Mouse (Mus musculus): ENCODE data around the gene Ehd4. TPM values are rescaled to one million over a fixed set of nuclear protein-coding genes. Genes with fewer than 3 reads are reported as not detected.

Gene Ehd4
- polyA plus RNA-seq, 1 experiment, result 101 TPM

DNA sequence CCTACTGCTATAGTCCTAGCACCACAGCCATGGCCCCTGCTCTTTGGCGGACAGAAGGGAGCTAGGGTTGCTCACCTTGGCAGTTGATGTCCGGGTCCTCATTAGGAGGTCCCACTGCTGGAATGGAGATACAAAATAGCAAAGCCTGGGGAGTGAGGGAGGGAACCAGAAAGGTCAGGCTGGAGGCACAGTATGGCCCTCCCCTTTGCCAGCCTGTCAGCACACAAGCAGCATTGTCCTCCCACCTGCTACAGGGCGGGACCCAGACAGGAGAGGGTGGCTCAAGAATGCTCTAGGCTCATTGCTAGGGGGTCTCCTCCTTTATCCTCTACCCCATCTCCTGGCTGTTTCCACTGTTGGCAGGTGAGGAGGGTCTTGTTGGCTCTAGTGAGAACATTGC is 68.4 kb downstream of the Ehd4 start:
- Histone ChIP-seq H3K27me3 (ENCODE audit: control insufficient read depth, insufficient read depth, insufficient read length) (no peaks in the 10 kb centered on the region), H3K4me3 (no peak overlapping the region), H3K79me2 (ENCODE audit: control insufficient read depth, insufficient read depth) (no peaks in the 10 kb centered on the region), H3ac (ENCODE audit: control insufficient read depth, insufficient read length) (no peak overlapping the region), H3K4me2 (ENCODE audit: low read depth) (peak overlapping the region; percentile 6), H3K36me3 (ENCODE audit: control insufficient read depth, insufficient read depth) (peaks cover 5% of the 10 kb centered on the region)
- TF ChIP-seq POLR2A (IDR thresholded peaks at IDR 0.05; ENCODE audit: insufficient read length, low read depth) (no peak), MYOG (IDR thresholded peaks at IDR 0.05; ENCODE audit: control insufficient read depth in 1 of 3, insufficient read depth in 1 of 3, insufficient read length in 2 of 3, low read depth in 2 of 3) (peak in 1 of 3 experiments; percentile 62), POLR2AphosphoS2 (IDR thresholded peaks at IDR 0.05; ENCODE audit: insufficient read length, low read depth) (peak; percentile 66), SRF (IDR thresholded peaks at IDR 0.05; ENCODE audit: control insufficient read depth, insufficient read length, low read depth) (no peak), MYOD1 (IDR thresholded peaks at IDR 0.05; ENCODE audit: control insufficient read depth in 1 of 3, insufficient read length in 2 of 3, low read depth in 2 of 3) (peak in 2 of 3 experiments; percentile 42 to 80), TCF3 (IDR thresholded peaks at IDR 0.05; ENCODE audit: insufficient read length, low read depth) (no peak)

- peaks cover 2% of the 10 kb centered on the region for H3K36me3 ChIP-seq (ENCODE audit: control insufficient read depth, insufficient read depth)
- H3K4me2 ChIP-seq (ENCODE audit: low read depth), result no peak overlapping the region
- H3K27me3 ChIP-seq (ENCODE audit: control insufficient read depth, insufficient read depth, insufficient read length), result no peaks in the 10 kb centered on the region
- H3ac ChIP-seq (ENCODE audit: control insufficient read depth, insufficient read length), result no peak overlapping the region
- peak; percentile 28 for TF ChIP-seq POLR2AphosphoS2 (IDR thresholded peaks at IDR 0.05; ENCODE audit: insufficient read length, low read depth)
- no peak for TF ChIP-seq MAX (IDR thresholded peaks at IDR 0.05; ENCODE audit: low read depth)
- no peak for TF ChIP-seq E2F4 (IDR thresholded peaks at IDR 0.05; ENCODE audit: insufficient read depth)
- TF ChIP-seq POLR2A (IDR thresholded peaks at IDR 0.05; ENCODE audit: insufficient read length, low read depth), result no peak
- H3K79me2 ChIP-seq (ENCODE audit: control insufficient read depth, insufficient read depth), result no peaks in the 10 kb centered on the region
- H3K4me3 ChIP-seq, result no peak overlapping the region
Observed at GRCm38 (mm10) chr2:120084593-120085361, 69.6 kb downstream of the Ehd4 start.

DNA sequence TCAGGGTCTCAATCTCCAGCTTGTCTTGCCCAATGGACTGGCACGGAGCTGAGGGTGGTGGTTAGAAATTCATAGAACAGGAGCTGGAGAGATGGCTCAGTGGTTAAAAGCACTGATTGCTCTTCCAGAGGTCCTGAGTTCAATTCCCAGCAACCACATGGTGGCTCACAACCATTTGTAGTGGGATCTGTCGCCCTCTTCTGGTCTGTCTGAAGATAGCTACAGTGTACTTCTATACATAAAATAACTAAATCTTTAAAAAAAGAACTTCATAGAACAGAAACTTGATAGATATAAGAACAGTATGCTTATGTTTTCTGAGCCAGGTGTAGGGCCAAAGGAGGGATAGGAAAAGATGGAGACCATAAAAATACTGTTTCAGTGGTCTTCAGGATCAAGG is 72.0 kb downstream of the Ehd4 start:
- H3ac ChIP-seq (ENCODE audit: control insufficient read depth, insufficient read length), result no peak overlapping the region
- no peak overlapping the region for H3K4me2 ChIP-seq (ENCODE audit: low read depth)
- TF ChIP-seq SRF (IDR thresholded peaks at IDR 0.05; ENCODE audit: control insufficient read depth, insufficient read length, low read depth) (no peak), REST (IDR thresholded peaks at IDR 0.05; ENCODE audit: insufficient read depth, insufficient read length) (no peak), TCF12 (IDR thresholded peaks at IDR 0.05; ENCODE audit: insufficient read depth, poor library complexity, severe bottlenecking) (no peak), TCF3 (IDR thresholded peaks at IDR 0.05; ENCODE audit: insufficient read length, low read depth) (no peak), MYOD1 (IDR thresholded peaks at IDR 0.05; ENCODE audit: control insufficient read depth in 1 of 3, insufficient read length in 2 of 3, low read depth in 2 of 3) (no peak), USF1 (IDR thresholded peaks at IDR 0.05; ENCODE audit: low read depth) (no peak), MYOG (IDR thresholded peaks at IDR 0.05; ENCODE audit: control insufficient read depth in 1 of 3, insufficient read depth in 1 of 3, insufficient read length in 2 of 3, low read depth in 2 of 3) (no peak), POLR2A (IDR thresholded peaks at IDR 0.05; ENCODE audit: insufficient read length, low read depth) (no peak), MAX (IDR thresholded peaks at IDR 0.05; ENCODE audit: low read depth) (no peak), CEBPB (IDR thresholded peaks at IDR 0.05; ENCODE audit: insufficient read depth, poor library complexity, severe bottlenecking) (no peak), E2F4 (IDR thresholded peaks at IDR 0.05; ENCODE audit: insufficient read depth) (no peak), POLR2AphosphoS2 (IDR thresholded peaks at IDR 0.05; ENCODE audit: insufficient read length, low read depth) (no peak)
- H3K27me3 ChIP-seq (ENCODE audit: control insufficient read depth, insufficient read depth, insufficient read length), result peaks cover 2% of the 10 kb centered on the region
- no peak overlapping the region for H3K4me3 ChIP-seq
- no peaks in the 10 kb centered on the region for H3K79me2 ChIP-seq (ENCODE audit: control insufficient read depth, insufficient read depth)
- H3K36me3 ChIP-seq (ENCODE audit: control insufficient read depth, insufficient read depth), result no peaks in the 10 kb centered on the region

- H3K27me3 ChIP-seq (ENCODE audit: control insufficient read depth, insufficient read depth, insufficient read length), result peaks cover 25% of the 10 kb centered on the region
- no peak for TF ChIP-seq MAX (IDR thresholded peaks at IDR 0.05; ENCODE audit: low read depth)
- TF ChIP-seq TCF12 (IDR thresholded peaks at IDR 0.05; ENCODE audit: insufficient read depth, poor library complexity, severe bottlenecking), result no peak
- no peak for TF ChIP-seq MYOD1 (IDR thresholded peaks at IDR 0.05; ENCODE audit: control insufficient read depth in 1 of 3, insufficient read length in 2 of 3, low read depth in 2 of 3)
- TF ChIP-seq REST (IDR thresholded peaks at IDR 0.05; ENCODE audit: insufficient read depth, insufficient read length), result no peak
- no peaks in the 10 kb centered on the region for H3K36me3 ChIP-seq (ENCODE audit: control insufficient read depth, insufficient read depth)
- H3ac ChIP-seq (ENCODE audit: control insufficient read depth, insufficient read length), result no peak overlapping the region
- no peaks in the 10 kb centered on the region for H3K79me2 ChIP-seq (ENCODE audit: control insufficient read depth, insufficient read depth)
- no peak overlapping the region for H3K4me3 ChIP-seq
- H3K4me2 ChIP-seq (ENCODE audit: low read depth), result no peak overlapping the region
Observed at GRCm38 (mm10) chr2:120076076-120076705, 78.2 kb downstream of the Ehd4 start.

DNA sequence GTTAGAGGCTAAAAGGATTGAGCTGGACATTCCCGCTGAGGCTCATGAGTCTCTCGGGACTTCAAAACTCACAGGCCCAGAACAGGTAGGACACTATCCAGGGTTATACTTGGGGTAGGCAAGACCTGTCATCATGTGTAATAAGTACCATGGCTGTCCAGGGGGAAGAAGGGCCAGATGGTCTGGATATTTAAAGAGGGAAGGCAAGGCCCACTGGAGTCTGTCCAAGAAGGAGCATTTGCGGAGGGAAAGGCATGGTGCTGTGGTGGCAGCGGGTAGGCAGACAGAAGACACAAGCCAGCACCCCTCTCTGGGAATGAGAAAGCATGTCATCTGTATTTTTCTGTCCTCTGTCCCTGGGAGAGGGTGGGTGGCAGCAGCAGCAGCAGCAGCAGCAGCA is 80.3 kb downstream of the Ehd4 start:
- TF ChIP-seq POLR2A (IDR thresholded peaks at IDR 0.05; ENCODE audit: insufficient read length, low read depth), result no peak
- TF ChIP-seq USF1 (IDR thresholded peaks at IDR 0.05; ENCODE audit: low read depth), result no peak
- Histone ChIP-seq H3K4me3 (no peak overlapping the region), H3K79me2 (ENCODE audit: control insufficient read depth, insufficient read depth) (no peaks in the 10 kb centered on the region), H3K4me2 (ENCODE audit: low read depth) (no peak overlapping the region), H3ac (ENCODE audit: control insufficient read depth, insufficient read length) (no peak overlapping the region), H3K27me3 (ENCODE audit: control insufficient read depth, insufficient read depth, insufficient read length) (peaks cover 25% of the 10 kb centered on the region), H3K36me3 (ENCODE audit: control insufficient read depth, insufficient read depth) (no peaks in the 10 kb centered on the region)

Data from myocyte (in vitro differentiated cells).